Mouse (Mus musculus) adipocyte (in vitro differentiated cells): ENCODE data around the gene Rpap3.
"Not testable (repeated sequence)": the region's sequence is repeated elsewhere in the genome, so short reads cannot be mapped to it uniquely, and the experiment has no call there.

Source experiments
- DNase-seq: peaks from one replicate; pipeline ENCODE4 v3.0.0-alpha.2; 2016; ENCODE audit warnings: low spot score

The Rpap3 gene

GRCm38 (mm10) chr15:97684118-97684517, 21.5 kb downstream of the Rpap3 start:
- DNase-seq, result no peak

- DNase-seq, result no peak
Measured at GRCm38 (mm10) chr15:97682053-97682452, 23.6 kb downstream of the Rpap3 start.

- no peak for DNase-seq
Measured at GRCm38 (mm10) chr15:97679991-97680681, 25.5 kb downstream of the Rpap3 start.

GRCm38 (mm10) chr15:97677341-97677740, 28.3 kb downstream of the Rpap3 start:
- no peak for DNase-seq

GRCm38 (mm10) chr15:97675927-97676326, 29.7 kb downstream of the Rpap3 start:
- no peak for DNase-seq

- no peak for DNase-seq
Measured at GRCm38 (mm10) chr15:97674423-97674822, 31.2 kb downstream of the Rpap3 start.

- DNase-seq, result no peak
Measured at GRCm38 (mm10) chr15:97673256-97674000, 32.2 kb downstream of the Rpap3 start.

GRCm38 (mm10) chr15:97672211-97672765, 33.3 kb downstream of the Rpap3 start:
- peak; percentile 37 for DNase-seq

GRCm38 (mm10) chr15:97670554-97670953, 35.1 kb downstream of the Rpap3 start:
- DNase-seq, result peak; percentile 79

GRCm38 (mm10) chr15:97668158-97668877, 37.3 kb downstream of the Rpap3 start:
- not testable (repeated sequence) for DNase-seq

- DNase-seq, result peak; percentile 89
Measured at GRCm38 (mm10) chr15:97667437-97667836, 38.2 kb downstream of the Rpap3 start.

- no peak for DNase-seq
Measured at GRCm38 (mm10) chr15:97666457-97666770, 39.2 kb downstream of the Rpap3 start.

- no peak for DNase-seq
Measured at GRCm38 (mm10) chr15:97665770-97666456, 39.7 kb downstream of the Rpap3 start.

- DNase-seq, result no peak
Measured at GRCm38 (mm10) chr15:97664981-97665668, 40.5 kb downstream of the Rpap3 start.

- DNase-seq, result peak; percentile 83
Measured at GRCm38 (mm10) chr15:97663750-97664406, 41.7 kb downstream of the Rpap3 start.

- no peak for DNase-seq
Measured at GRCm38 (mm10) chr15:97658755-97659116, 46.9 kb downstream of the Rpap3 start.

- no peak for DNase-seq
Measured at GRCm38 (mm10) chr15:97657856-97658754, 47.5 kb downstream of the Rpap3 start.

- no peak for DNase-seq
Measured at GRCm38 (mm10) chr15:97657420-97657819, 48.2 kb downstream of the Rpap3 start.

- no peak for DNase-seq
Measured at GRCm38 (mm10) chr15:97649726-97650125, 55.9 kb downstream of the Rpap3 start.

GRCm38 (mm10) chr15:97648176-97648575, 57.4 kb downstream of the Rpap3 start:
- DNase-seq, result no peak
